In genomic region chr5:3652903-3653575, GRCm38 (mm10) we compare ENCODE assay signal across 41 mouse cellular contexts. TPM values are rescaled to one million over a fixed set of nuclear protein-coding genes. Genes with fewer than 3 reads are reported as not detected.
"Had no signal": no experiment of that assay in that cellular context is flagged by ENCODE, and none has a peak within 500 bp of the region (broad histone marks: within the 10 kb centered on the region; RNA-seq: fewer than 3 reads in every experiment).

No protein-coding gene starts in this region.

RNA-seq across cellular contexts. Expression of gene Tmbim7, which starts 2.1 kb away (rescaled TPM):
- total RNA-seq: heart, postnatal 10 days; heart, postnatal 14 days; heart, postnatal 25 days; heart, postnatal 36 days; heart, postnatal 4 days; hematopoietic stem cell, adult 5-6 weeks; hindbrain, postnatal 0 days; layer of hippocampus, adult 18-20 months; layer of hippocampus, adult 2 months; layer of hippocampus, adult 8-10 months; layer of hippocampus, postnatal 10 days; layer of hippocampus, postnatal 14 days; layer of hippocampus, postnatal 25 days; layer of hippocampus, postnatal 36 days; left cerebral cortex, adult 18-20 months; left cerebral cortex, adult 2 months had no signal
- polyA plus RNA-seq: heart, embryonic 11.5 days; heart, embryonic 12.5 days; heart, embryonic 13.5 days; heart, embryonic 14.5 days; heart, embryonic 15.5 days; heart, embryonic 16.5 days; heart, postnatal 0 days; hindbrain, embryonic 10.5 days; hindbrain, embryonic 11.5 days; hindbrain, embryonic 12.5 days; hindbrain, embryonic 13.5 days; hindbrain, embryonic 14.5 days; hindbrain, embryonic 15.5 days; hindbrain, embryonic 16.5 days; hindbrain, postnatal 0 days; inflammation-experienced regulatory T-cells, adult 6 months; intestine, embryonic 14.5 days; intestine, embryonic 15.5 days; intestine, embryonic 16.5 days; intestine, postnatal 0 days; kidney, adult 2 months; kidney, embryonic 14.5 days; kidney, embryonic 15.5 days; kidney, embryonic 16.5 days; kidney, postnatal 0 days; large intestine, adult 2 months had no signal
